Mouse (Mus musculus) c-Kit-positive CD71-positive TER-119-negative erythroid progenitor cells, embryonic 14.5 days (primary cell): Measurements from ENCODE around the gene Zfp865.
"Not testable (repeated sequence)": the region's sequence is repeated elsewhere in the genome, so short reads cannot be mapped to it uniquely, and the experiment has no call there.

Experiments used
- DNase-seq: peaks from one replicate; pipeline ENCODE4 v3.0.0-alpha.2; 2013; ENCODE audit warnings: low read depth

The Zfp865 gene

GRCm38 (mm10) chr7:5051193-5052192, 31.3 kb downstream of the Zfp865 start, which contains the start of gene Zfp580:
TSS of gene Zfp580 (plus strand) at chr7:5051538.
- no peak for DNase-seq

GRCm38 (mm10) chr7:5052438-5052837, 32.3 kb downstream of the Zfp865 start:
- no peak for DNase-seq

DNA sequence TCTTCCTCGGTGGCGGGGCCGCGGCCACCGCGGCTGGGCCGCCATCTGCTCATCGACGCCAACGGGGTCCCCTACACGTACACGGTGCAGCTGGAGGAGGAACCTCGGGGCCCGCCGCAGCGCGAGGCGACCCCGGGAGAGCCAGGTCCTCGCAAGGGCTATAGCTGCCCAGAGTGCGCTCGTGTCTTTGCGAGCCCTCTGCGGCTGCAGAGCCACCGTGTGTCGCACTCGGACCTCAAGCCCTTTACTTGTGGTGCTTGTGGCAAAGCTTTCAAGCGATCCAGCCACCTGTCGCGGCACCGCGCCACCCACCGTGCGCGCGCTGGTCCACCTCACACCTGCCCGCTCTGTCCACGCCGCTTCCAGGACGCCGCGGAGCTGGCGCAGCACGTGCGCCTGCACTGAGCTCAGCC, 32.8 kb downstream of the Zfp865 start:
- no peak for DNase-seq

DNA sequence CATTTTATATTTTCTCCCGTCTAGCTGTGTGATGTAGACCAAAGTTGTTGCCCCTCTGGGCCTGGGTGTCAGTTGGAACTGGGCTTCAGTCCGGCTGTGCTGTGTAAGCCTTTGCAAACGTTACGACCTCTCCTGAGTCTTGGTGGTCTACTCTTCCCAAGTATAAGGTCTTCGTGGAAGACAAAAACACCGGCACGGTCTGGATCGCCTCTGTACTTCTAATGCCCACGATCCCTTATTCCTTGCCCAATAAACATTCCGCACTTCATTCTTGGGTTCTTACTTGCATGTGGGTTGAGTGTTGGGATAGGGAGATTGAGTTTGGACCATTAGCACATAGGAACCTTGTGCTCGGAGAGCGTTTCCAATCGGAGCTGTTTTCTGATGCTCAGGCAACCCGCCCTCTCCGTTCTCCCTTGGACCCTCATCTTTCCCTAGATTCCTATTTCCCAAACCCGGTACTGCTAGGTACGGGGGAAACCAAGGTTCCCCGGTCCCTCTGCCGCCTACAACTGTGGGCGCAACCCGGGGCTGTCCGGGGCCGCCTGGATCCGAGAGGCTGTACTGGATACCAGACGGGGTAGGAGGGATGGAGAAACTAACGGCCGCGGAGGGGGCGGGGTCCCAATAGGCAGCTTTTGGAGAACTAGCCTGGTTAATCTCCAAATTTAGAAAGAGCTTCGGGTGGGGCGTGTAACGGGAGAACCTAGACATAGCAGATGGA, 33.4 kb downstream of the Zfp865 start:
- no peak for DNase-seq

- no peak for DNase-seq
Measured at GRCm38 (mm10) chr7:5056651-5057263, 36.6 kb downstream of the Zfp865 start.

GRCm38 (mm10) chr7:5057381-5057780, 37.2 kb downstream of the Zfp865 start:
- no peak for DNase-seq

DNA sequence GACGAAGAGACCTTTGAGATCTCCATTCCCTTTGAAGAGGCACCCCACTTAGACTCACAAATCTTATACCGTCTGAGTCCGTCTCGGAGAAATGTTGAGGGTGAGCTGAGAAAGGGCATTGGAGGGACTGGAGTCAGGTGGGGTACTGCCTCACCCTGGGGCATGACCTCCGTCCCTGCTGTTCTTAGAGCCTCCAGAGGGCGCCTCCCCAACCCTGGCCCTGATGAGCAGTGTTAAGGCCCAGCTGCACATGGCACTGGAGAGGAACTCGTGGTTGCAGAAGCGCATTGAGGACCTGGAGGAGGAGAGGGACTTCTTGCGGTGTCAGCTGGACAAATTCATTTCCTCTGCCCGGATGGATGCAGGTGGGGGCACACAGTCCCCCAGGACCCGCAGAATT, 37.6 kb downstream of the Zfp865 start:
- no peak for DNase-seq

GRCm38 (mm10) chr7:5058631-5059030, 38.5 kb downstream of the Zfp865 start:
- DNase-seq = no peak

GRCm38 (mm10) chr7:5059421-5059820, 39.2 kb downstream of the Zfp865 start:
- no peak for DNase-seq

GRCm38 (mm10) chr7:5060239-5060731, 40.1 kb downstream of the Zfp865 start:
- peak; percentile 67 for DNase-seq

DNA sequence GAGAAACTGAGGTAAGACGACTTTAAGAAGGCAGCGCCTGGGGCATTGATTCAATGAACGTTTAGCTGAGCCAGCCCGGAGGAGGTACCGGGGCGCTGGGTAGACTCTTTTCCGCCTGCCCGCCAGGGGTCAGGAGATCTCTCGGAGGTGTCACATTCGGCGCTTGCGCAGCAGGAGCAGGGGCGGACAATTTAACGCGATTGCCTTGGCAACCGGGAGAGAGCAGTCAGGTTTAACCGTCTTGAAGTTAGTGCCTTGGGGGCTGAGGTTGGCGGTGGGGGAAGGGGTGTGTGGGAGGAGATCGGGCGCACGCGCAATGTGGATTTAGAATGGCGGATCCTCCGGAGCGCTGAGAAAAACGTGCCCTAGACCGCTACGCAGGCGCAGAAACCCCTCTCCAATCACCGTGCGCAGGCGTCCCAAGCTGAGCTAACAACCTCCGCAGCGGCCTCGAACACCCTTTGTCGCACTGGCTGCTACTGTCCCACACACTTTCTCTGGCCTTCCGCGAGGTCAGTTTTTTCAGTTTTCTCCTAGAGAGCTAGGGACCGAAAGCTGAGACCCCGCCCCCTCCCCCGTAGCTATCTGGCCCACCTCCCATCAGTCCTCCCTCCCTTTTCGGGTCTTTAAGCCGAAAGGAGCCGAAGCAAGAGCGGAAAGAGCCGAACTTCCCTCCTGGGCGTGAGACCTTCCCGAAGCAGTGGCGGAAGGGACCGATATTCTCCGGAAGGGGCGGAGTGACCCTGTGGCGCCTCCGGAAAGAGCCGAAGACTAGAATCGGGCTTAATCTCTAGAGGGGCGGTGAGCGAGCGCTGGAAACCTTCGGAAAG, 41.0 kb downstream of the Zfp865 start:
- peak; percentile 98 for DNase-seq

- DNase-seq = peak; percentile 67
Measured at GRCm38 (mm10) chr7:5061774-5062359, 41.7 kb downstream of the Zfp865 start, which contains the start of gene U2af2. TSS of gene U2af2 (plus strand) at chr7:5062143.

- DNase-seq = peak; percentile 72
Measured at GRCm38 (mm10) chr7:5062360-5063001, 42.3 kb downstream of the Zfp865 start.

GRCm38 (mm10) chr7:5064886-5065285, 44.7 kb downstream of the Zfp865 start:
- no peak for DNase-seq

GRCm38 (mm10) chr7:5073586-5073985, 53.4 kb downstream of the Zfp865 start:
- DNase-seq = peak; percentile 59

- DNase-seq = no peak
Measured at GRCm38 (mm10) chr7:5074984-5075383, 54.8 kb downstream of the Zfp865 start.

GRCm38 (mm10) chr7:5076931-5077330, 56.8 kb downstream of the Zfp865 start:
- DNase-seq = peak; percentile 56

- not testable (repeated sequence) for DNase-seq
Measured at GRCm38 (mm10) chr7:5079365-5080009, 59.3 kb downstream of the Zfp865 start.

- peak; percentile 91 for DNase-seq
Measured at GRCm38 (mm10) chr7:5080010-5080751, 60.0 kb downstream of the Zfp865 start, which contains the start of gene Epn1. TSS of gene Epn1 (plus strand) at chr7:5080235.
